Mouse (Mus musculus) ES-Bruce4 (cell line): ENCODE data around the gene Urm1.

Experiments
- CTCF ChIP-seq: IDR thresholded peaks from one replicate; pipeline ENCODE4 v1.8.1; 2011; ENCODE audit warnings: low read depth, low read length
- POLR2A ChIP-seq: IDR thresholded peaks from one replicate; pipeline ENCODE4 v1.8.1; 2011; ENCODE audit warnings: low read length; ENCODE audit not compliant: insufficient read depth

DNA sequence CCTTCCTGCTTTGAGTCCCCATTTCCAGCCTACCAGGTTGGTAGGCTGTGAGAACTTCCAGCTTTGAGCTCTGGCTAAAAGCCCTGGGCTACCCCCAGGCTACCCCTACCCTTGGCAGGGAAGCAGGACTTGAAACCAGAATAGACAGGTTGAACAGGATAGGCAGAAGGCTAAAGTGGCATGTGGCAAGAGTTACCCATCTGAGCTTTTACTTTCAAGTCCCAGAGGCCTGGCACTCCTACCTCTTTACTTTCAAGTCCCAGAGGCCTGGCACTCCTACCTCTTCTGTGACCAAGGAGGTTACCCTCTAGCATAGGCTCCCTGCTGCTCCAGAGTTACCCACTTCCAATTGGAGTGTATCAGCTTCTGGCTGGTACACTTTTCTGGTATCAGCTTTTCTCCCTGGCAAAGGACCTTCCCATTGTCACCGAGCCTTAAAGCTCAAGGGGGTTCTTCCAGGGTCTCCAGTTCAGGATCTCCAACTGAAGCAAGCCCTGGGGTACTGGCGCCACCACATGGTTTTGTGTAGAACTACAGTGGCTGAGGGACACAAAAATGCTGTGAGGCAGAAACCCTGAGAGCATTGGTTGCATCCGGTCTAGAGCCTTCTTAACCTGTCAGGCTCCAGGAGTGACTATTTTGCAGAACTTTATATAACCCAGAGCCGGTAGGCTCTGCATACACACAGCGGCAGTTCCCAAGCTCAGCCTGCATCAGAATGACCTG is 39.0 kb downstream of the Urm1 start:
- no peak for TF ChIP-seq POLR2A
- TF ChIP-seq CTCF = peak; percentile 90
